Mouse (Mus musculus) neural tube, embryonic 15.5 days (tissue): ENCODE results near the gene Acot6. TPM values are rescaled to one million over a fixed set of nuclear protein-coding genes. Genes with fewer than 3 reads are reported as not detected.
"Not testable (repeated sequence)": the region's sequence is repeated elsewhere in the genome, so short reads cannot be mapped to it uniquely, and the experiment has no call there.

ENCODE experiments used
- ATAC-seq: fragments of 200-750 bp; cut with Nextera tagmentation; 2 replicates; pipeline ENCODE4 v1.8.0; 2017; ENCODE audit warnings: mild to moderate bottlenecking, moderate TSS enrichment, moderate library complexity; ENCODE audit not compliant: low FRiP score
- H3K27ac ChIP-seq: fragments of 300-500 bp; sonication (generic); replicated peaks from 2 replicates; pipeline ENCODE4 v1.5.1; 2015; ENCODE audit warnings: mild to moderate bottlenecking, inconsistent platforms
- H3K27me3 ChIP-seq: fragments of 300-500 bp; sonication (generic); replicated peaks from 2 replicates; pipeline ENCODE4 v1.6.1; 2015; ENCODE audit warnings: inconsistent platforms
- H3K36me3 ChIP-seq: fragments of 300-500 bp; sonication (generic); 2 replicates; pipeline ENCODE4 v1.6.1; 2015; ENCODE audit warnings: inconsistent platforms
- H3K4me1 ChIP-seq: fragments of 300-500 bp; sonication (generic); 2 replicates; pipeline ENCODE4 v1.6.1; 2015; ENCODE audit warnings: inconsistent platforms
- H3K4me2 ChIP-seq: fragments of 300-500 bp; sonication (generic); 2 replicates; pipeline ENCODE4 v1.6.1; 2015; ENCODE audit warnings: inconsistent platforms, mild to moderate bottlenecking, moderate library complexity
- H3K4me3 ChIP-seq: fragments of 300-500 bp; sonication (generic); replicated peaks from 2 replicates; pipeline ENCODE4 v1.5.1; 2015; ENCODE audit warnings: mild to moderate bottlenecking, inconsistent platforms
- H3K9ac ChIP-seq: fragments of 300-500 bp; sonication (generic); replicated peaks from 2 replicates; pipeline ENCODE4 v1.6.1; 2015; ENCODE audit warnings: mild to moderate bottlenecking, inconsistent platforms
- H3K9me3 ChIP-seq: fragments of 300-500 bp; sonication (generic); replicated peaks from 2 replicates; pipeline ENCODE4 v1.6.1; 2016; ENCODE audit warnings: inconsistent platforms
- WGBS: fragments of 180-500 bp; shearing (Covaris S2); methylation state at CpG from one replicate; pipeline ENCODE4 v1.1.7; 2015; ENCODE audit warnings: mixed read lengths; 5-methylcytosine and 5-hydroxymethylcytosine counted together
- polyA plus RNA-seq: library from polyadenylated mRNA; unstranded; fragments of >200 nt; fragmentation: Nextera tagmentation; extraction: Ambion mirVana; gene quantifications from 2 replicates; pipeline ENCODE4 v1.2.1, GENCODE M21; 2015

Acot6 gene
- polyA plus RNA-seq, 1 experiment from 2014 or later, result 1.6 TPM

DNA sequence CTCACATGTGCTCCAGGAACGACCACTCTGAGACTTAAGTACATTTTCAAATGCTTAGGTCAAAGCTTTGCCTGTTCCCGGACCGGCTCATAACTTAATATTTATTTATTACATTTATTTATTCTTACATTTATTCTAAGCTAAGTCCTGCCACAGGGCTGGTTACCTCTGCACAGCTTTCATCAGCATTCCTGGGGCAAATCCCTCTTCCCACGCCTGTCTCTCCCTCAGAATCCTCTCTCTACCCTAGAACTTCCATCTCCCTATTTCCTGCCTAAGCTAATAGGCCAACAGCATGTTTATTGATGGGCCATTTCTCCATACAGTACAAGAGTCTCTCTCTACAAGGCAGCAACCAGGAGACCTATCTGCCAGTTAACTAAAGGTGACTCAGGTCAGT lies 32.7 kb upstream of the Acot6 start:
- Histone ChIP-seq H3K9ac (no peak overlapping the region), H3K27ac (no peak overlapping the region), H3K4me1 (peaks cover 7% of the 10 kb centered on the region; the same call in 1 of the 2 replicates), H3K27me3 (peaks cover 31% of the 10 kb centered on the region), H3K4me3 (no peak overlapping the region), H3K9me3 (no peaks in the 10 kb centered on the region), H3K4me2 (no peak overlapping the region), H3K36me3 (no peaks in the 10 kb centered on the region)
- ATAC-seq, result no peak
- WGBS, result 79% methylated on average over 4 of the region's 4 CpGs

DNA sequence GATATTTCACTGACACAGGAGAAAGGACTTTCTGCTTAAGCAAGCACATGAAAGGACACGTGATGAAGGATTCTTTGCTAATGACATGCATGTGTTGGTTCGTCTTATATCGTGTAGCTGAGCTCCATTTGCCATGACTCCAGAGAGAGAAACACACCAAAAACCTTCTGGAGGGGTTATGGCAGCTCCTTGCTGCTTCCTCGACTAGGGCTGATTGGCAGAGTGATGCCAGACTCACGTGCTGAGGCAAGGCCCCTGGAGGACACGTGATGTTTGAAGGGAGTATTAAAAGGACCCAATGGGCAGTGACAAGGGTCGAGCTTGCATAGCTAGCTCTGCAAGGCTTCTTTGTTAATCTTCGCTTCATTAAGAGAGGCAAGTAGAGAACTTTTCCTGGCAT lies 32.2 kb upstream of the Acot6 start:
- H3K9ac ChIP-seq, result no peak overlapping the region
- H3K4me2 ChIP-seq, result no peak overlapping the region
- ATAC-seq, result no peak
- no peaks in the 10 kb centered on the region for H3K9me3 ChIP-seq
- H3K4me1 ChIP-seq, result peaks cover 7% of the 10 kb centered on the region; the same call in 1 of the 2 replicates
- no peak overlapping the region for H3K4me3 ChIP-seq
- no peak overlapping the region for H3K27ac ChIP-seq
- peaks cover 31% of the 10 kb centered on the region for H3K27me3 ChIP-seq
- 68% methylated on average over 8 of the region's 8 CpGs for WGBS
- no peaks in the 10 kb centered on the region for H3K36me3 ChIP-seq

DNA sequence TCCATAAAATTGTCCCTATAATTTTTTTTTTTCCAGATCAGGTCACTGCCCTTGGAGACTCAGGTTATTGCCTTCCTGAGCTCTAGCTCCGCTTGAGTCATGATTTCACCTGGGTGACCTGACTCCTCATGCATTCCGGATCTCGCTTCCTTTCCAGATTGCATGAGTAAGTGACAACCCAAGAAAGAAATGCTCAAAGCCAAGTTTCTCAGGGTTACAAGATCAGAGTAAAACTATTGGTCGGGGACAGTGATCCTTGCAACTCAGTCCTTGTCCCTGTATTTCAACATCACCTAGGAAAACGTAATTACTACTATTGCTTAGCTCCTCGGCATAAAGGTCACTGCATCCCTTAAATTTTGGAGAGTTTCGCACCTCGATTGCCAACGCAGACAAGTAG lies 31.5 kb upstream of the Acot6 start, which contains the start of gene Acot5:
Gene Acot5 (plus strand): TSS at position 340 of the 400 bp plus-strand sequence.
- H3K9ac ChIP-seq, result 0 out of 2 replicates have a peak within 1 kb of the TSS, but pooled peaks have one; percentile 26
- peak within 1 kb of the TSS; percentile 64 for H3K4me2 ChIP-seq
- H3K27me3 ChIP-seq, result peaks cover 31% of the 10 kb centered on the region
- H3K9me3 ChIP-seq, result no peaks in the 10 kb centered on the region
- no peak within 1 kb of the TSS for H3K27ac ChIP-seq
- WGBS, result 50% methylated on average over 9 of the region's 9 CpGs
- H3K4me1 ChIP-seq, result peaks cover 7% of the 10 kb centered on the region; the same call in 1 of the 2 replicates
- no peaks in the 10 kb centered on the region for H3K36me3 ChIP-seq
- peak within 1 kb of the TSS; percentile 43 for H3K4me3 ChIP-seq
- ATAC-seq, result no peak

DNA sequence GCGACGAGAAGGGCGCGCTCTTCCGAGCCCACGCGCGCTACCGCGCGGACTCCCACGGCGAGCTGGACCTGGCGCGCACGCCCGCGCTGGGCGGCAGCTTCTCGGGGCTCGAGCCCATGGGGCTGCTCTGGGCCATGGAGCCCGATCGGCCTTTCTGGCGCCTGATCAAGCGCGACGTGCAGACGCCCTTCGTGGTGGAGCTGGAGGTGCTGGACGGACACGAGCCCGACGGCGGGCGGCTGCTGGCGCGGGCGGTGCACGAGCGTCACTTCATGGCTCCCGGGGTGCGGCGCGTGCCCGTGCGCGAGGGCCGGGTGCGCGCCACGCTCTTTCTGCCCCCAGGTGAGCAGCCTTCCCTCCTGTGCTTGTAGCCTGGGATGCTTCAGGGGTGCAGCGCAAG lies 30.9 kb upstream of the Acot6 start:
- H3K36me3 ChIP-seq, ATAC-seq, H3K4me1 ChIP-seq, H3K27ac ChIP-seq, H3K9me3 ChIP-seq: not testable (repeated sequence)
- Histone ChIP-seq H3K27me3 (peaks cover 31% of the 10 kb centered on the region), H3K9ac (0 out of 2 replicates have a peak overlapping the region, but pooled peaks have one; percentile 26), H3K4me2 (peak overlapping the region; percentile 64), H3K4me3 (peak overlapping the region; percentile 43)
- WGBS, result 2% methylated on average over 38 of the region's 52 CpGs

DNA sequence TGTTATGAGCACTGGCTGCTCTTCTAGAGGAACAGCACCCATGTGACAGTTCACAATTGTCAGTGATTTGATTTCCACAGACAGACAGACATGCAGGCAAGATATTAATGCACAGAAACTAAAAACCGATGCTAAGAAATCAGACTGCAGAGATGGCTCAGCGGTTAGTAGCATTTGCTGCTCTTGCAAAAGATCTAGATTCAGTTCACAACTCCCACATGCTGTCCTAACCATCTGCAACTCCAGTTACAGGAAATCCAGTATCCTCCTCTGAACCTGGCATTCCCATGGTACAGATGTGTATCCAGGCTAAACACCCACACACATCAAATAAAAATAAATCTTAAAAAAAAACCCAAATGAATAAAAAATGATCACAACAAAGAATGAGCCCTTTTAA lies 28.8 kb upstream of the Acot6 start:
- no peak for ATAC-seq
- no peak overlapping the region for H3K4me2 ChIP-seq
- peaks cover 7% of the 10 kb centered on the region; the same call in 1 of the 2 replicates for H3K4me1 ChIP-seq
- no peak overlapping the region for H3K9ac ChIP-seq
- no peak overlapping the region for H3K4me3 ChIP-seq
- peaks cover 31% of the 10 kb centered on the region for H3K27me3 ChIP-seq
- WGBS, result 99% methylated on average over 2 of the region's 2 CpGs
- H3K27ac ChIP-seq, result no peak overlapping the region
- no peaks in the 10 kb centered on the region for H3K9me3 ChIP-seq
- H3K36me3 ChIP-seq, result no peaks in the 10 kb centered on the region

DNA sequence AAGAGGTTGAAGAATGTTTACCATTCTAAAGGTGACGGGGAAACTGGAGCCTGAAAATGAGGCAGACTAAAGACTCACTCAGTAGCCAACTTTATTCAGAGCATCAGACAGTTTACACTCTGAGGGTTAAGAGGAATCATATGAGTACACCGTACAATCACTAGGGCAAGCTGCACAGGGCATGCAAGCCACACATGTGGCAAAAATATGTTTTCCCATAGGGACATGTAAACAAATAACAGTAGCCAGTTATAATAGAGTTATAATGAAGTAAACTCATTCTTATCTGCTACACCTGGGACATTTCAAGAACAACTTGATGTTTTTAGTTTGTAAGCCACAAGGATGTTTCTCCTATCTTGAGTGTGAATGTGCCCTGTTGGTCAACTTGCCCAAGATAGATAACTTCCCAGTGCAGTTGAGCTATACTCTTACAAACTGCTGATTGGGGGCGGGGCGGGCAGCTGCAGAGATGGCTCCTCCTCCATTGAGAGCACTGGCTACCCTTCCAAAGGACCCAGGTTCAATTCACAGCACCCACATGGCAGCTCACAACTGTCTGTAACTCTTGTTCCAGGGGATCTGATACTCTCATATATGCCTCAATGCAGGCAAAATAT lies 23.0 kb upstream of the Acot6 start:
- Histone ChIP-seq H3K9ac (no peak overlapping the region), H3K27me3 (no peaks in the 10 kb centered on the region), H3K4me2 (no peak overlapping the region), H3K27ac (no peak overlapping the region), H3K4me1 (no peaks in the 10 kb centered on the region), H3K9me3 (no peaks in the 10 kb centered on the region), H3K4me3 (no peak overlapping the region), H3K36me3 (no peaks in the 10 kb centered on the region)
- no peak for ATAC-seq
- WGBS, result 89% methylated on average over 4 of the region's 4 CpGs

DNA sequence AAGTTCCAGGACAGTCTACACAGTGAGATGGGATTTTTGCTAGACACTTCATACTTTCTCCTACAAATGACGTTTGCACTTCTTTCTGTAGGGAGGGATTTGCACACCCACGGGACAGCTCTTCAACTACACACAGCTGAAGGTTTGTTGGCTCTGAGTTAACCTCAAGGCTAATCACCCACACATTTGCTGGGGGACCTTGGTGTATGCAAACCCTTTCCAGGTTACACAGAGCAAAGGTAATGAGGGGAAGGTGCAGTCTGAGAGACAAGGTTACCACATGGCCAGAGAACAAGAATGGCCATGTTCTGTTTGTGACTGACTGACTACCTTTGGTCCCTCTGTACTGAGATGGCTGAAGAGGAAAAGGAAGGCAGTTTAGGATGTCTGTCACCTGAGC lies 16.6 kb upstream of the Acot6 start:
- Histone ChIP-seq H3K27ac (no peak overlapping the region), H3K4me2 (no peak overlapping the region), H3K9ac (no peak overlapping the region), H3K4me3 (no peak overlapping the region), H3K9me3 (no peaks in the 10 kb centered on the region), H3K36me3 (no peaks in the 10 kb centered on the region), H3K27me3 (no peaks in the 10 kb centered on the region), H3K4me1 (no peaks in the 10 kb centered on the region)
- ATAC-seq, result no peak
- 84% methylated on average over 2 of the region's 2 CpGs for WGBS

DNA sequence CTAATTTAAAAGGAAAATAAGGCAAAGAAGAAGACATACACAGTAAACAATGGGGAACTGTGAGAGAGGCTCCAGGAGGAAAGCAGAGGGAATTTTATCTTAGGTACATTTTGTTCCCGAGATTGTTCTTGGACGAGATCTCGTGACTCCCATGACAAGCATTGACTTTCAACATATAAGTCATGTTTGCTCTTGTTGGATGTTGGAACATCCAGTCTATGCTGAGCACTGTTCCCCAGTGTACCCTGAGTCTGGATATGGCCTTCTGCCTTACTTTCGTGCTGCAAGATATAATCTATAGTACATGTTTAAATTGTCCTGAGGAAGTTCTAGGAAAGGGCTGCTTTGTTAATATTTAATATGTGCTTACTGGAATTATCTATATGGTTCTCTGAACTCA lies 15.9 kb upstream of the Acot6 start:
- WGBS, result 90% methylated on average over 4 of the region's 4 CpGs

DNA sequence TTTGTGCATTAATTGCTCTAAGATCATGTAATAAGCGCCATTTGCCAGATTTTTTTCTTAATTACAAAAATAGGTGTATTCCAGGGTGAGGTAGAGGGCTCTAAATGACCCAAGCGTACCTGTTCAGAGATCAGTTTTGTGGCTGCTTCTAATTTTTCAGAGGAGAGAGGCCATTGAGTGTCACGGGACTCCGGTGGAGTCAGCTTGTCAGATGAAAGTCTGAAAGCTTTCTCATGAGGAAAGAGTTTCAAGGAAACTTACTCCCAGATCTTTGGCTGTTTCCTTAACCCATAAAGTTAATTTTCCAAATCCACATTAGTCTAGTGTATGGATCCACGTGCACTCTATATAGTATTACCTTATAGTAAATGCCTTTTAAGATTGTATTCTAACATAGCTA lies 5.8 kb upstream of the Acot6 start:
- not testable (repeated sequence) for H3K27me3 ChIP-seq, H3K4me1 ChIP-seq, H3K27ac ChIP-seq, ATAC-seq, H3K36me3 ChIP-seq, H3K4me3 ChIP-seq, H3K9ac ChIP-seq, H3K4me2 ChIP-seq, H3K9me3 ChIP-seq
- 91% methylated on average over 5 of the region's 5 CpGs for WGBS

More for the DNA sequence above, 15.9 kb upstream of the Acot6 start:
- Histone ChIP-seq H3K4me3 (no peak overlapping the region), H3K4me1 (no peaks in the 10 kb centered on the region), H3K9ac (no peak overlapping the region), H3K27ac (no peak overlapping the region), H3K9me3 (peaks cover 7% of the 10 kb centered on the region; the same call in 1 of the 2 replicates), H3K36me3 (no peaks in the 10 kb centered on the region), H3K4me2 (no peak overlapping the region), H3K27me3 (no peaks in the 10 kb centered on the region)
- ATAC-seq, result no peak

DNA sequence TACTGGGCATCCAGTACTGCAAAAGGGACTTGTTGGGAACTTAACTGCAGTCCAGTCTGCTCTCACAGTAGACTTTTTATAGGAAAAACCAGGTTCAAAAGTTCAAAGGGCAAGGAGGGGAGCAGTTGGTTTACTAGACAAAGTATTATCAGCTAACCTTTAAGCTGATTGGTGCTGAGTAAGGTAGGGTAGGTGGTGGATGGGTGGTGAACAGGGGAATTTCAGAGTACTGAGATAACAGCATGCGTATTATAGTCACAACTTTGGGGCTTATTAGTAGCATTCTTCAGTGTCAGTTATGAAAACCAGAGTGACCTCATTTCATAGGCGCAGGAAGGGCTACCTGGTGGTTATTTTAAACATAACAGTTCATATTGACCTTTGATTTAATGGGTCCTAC lies 849 bp upstream of the Acot6 start:
- Histone ChIP-seq H3K4me3 (no peak overlapping the region), H3K27me3 (no peaks in the 10 kb centered on the region), H3K4me1 (peaks cover 4% of the 10 kb centered on the region; the same call in 1 of the 2 replicates), H3K4me2 (no peak overlapping the region), H3K36me3 (no peaks in the 10 kb centered on the region), H3K9ac (no peak overlapping the region), H3K9me3 (no peaks in the 10 kb centered on the region), H3K27ac (no peak overlapping the region)
- ATAC-seq, result no peak
- 100% methylated on average over 2 of the region's 2 CpGs for WGBS

DNA sequence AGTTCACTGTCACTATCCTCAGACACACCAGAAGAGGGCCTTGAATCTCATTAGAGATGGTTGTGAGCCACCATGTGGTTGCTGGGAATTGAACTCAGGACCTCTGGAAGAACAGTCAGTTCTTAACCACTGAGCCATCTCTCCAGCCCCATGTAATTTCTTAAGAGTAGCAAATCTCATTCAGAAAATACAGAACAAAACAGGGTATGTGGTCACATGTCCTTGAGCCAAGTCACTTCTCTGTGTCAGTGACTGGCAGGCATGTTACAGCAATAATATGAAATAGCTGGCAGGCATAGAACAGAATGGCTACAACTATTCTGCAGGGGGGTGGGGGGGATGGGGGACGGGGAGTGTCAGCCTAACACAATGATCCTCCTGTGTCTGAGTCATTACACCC lies 383 bp upstream of the Acot6 start:
- Histone ChIP-seq H3K4me3 (peak overlapping the region; percentile 56), H3K27ac (no peak overlapping the region), H3K36me3 (no peaks in the 10 kb centered on the region), H3K27me3 (no peaks in the 10 kb centered on the region), H3K9me3 (no peaks in the 10 kb centered on the region), H3K4me1 (peaks cover 4% of the 10 kb centered on the region; the same call in 1 of the 2 replicates), H3K9ac (no peak overlapping the region), H3K4me2 (peak overlapping the region; percentile 81)
- no peak for ATAC-seq
- WGBS, result 22% methylated on average over 1 of the region's 1 CpGs

DNA sequence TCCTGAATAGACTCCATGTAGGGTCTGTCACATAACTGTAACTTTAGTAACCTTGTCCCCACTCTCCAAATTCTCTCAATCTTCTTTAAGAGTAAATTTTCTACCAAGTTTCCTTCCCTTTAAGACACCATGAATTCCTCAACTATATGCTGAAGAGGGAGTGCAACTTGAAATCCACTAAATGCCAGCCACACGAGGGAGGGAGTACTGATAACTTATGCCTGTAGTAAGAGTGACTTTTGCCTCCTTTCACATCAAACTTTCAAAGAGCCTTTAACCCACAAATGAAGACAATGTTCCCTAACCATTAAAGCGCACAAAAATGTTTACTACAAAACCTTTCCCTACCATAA lies 1.0 kb downstream of the Acot6 start:
- Histone ChIP-seq H3K27ac (no peak overlapping the region), H3K9me3 (no peaks in the 10 kb centered on the region), H3K4me2 (peak overlapping the region; percentile 81), H3K4me1 (peaks cover 4% of the 10 kb centered on the region; the same call in 1 of the 2 replicates), H3K9ac (no peak overlapping the region), H3K36me3 (no peaks in the 10 kb centered on the region), H3K27me3 (no peaks in the 10 kb centered on the region), H3K4me3 (peak overlapping the region; percentile 56)
- no peak for ATAC-seq
- 60% methylated on average over 2 of the region's 2 CpGs for WGBS
